Mouse (Mus musculus) left cerebral cortex, postnatal 36 days (tissue): Measurements from ENCODE around the gene Inhbb. TPM values are rescaled to one million over a fixed set of nuclear protein-coding genes. Genes with fewer than 3 reads are reported as not detected.

Experiments used
- DNase-seq, 2 experiments: peaks; one replicate each; pipeline ENCODE4 v3.0.0; 2021 to 2022; ENCODE audit warnings: low spot score in 2 of 2, mixed read lengths in 1 of 2
- intact Hi-C: fragments of 180-260 bp; cut with DNase I; formaldehyde crosslinking; loops from one replicate; pipeline ENCODE4 v1.15.1; 2025
- total RNA-seq, 2 experiments: library from RNA; stranded (reverse); gene quantifications; 2 replicates each; pipeline ENCODE4 v1.2.3; 2021

Gene Inhbb
- total RNA-seq, 2 experiments from 2014 or later = 4.7 to 5.6 TPM

DNA sequence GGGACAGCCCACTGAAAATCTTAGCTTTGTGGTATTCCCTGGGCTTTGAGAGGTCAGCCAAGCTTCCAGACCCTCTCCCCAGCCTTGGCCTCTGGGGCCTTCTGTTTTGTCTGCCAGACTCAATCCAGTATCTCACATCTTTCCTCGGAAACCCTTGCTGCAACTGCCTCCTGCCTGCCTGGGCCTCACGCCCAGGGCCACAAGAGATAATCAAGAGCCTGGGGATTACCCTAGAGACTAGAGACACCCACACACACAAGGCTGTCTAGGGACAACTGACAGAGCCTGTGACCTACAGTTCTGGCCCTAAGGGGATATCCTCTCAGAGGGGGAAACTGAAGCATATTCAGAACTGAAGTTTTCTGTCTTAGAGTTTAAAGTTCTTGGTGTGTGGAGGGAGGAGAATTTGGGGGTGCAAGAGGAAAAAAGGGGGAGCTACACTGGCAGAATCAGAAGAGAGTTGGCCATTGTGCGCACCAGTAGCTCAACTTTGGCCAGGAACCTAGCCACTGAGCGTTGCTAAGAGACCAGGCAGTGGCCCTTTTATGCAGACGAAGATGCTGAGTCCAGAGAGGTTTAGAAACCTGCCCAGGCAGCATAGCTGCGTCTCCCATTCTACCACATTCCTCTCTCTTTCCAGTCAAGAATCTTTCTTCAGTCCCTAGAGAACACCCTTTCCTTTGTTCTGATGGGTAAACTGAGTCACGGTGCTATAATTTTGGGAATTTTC, 32.1 kb downstream of the Inhbb start:
- intact Hi-C loops = loop anchor here (2.0 kb wide), 1 partner anchor 31 kb away; no protein-coding TSS in a partner anchor
- DNase-seq = no peak

DNA sequence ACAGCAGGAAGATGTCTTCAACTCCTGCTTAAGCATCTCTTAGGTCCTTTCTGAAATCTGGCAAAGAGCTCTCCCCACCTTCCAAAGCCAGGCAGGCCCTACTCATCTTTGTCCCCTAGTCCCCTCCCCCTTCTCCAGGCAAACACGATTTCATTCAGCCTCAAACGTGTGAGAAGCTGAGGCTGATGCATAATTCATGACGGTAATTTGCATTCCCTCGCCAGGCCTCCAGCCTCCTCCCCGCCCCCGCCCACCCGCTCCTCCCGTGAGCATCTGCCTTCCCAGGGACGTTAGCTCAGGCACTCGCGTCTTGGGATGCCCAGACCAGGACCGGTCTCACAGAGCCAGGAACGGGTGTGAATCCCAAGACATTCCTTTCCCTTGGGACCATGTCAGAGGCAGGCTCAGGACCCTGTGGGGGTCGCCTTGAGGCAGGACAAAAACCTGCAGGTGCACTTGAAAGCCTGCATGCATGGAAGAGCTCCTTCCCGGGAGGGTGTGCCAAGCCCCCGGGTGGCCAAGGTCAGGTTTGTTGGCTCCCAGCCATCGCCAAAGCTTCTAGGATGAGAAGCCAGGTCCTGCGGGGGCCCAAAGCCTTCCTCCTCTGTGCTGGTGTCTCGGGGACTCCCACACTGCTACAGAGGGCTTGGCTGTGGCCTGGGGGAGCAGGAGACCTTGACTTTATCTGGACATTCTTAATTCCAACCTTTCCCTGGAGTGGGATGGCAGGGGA, 33.2 kb downstream of the Inhbb start:
- DNase-seq = peak; percentile 31 to 49
- intact Hi-C loops = loop anchor here (2.0 kb wide), 1 partner anchor 32 kb away; no protein-coding TSS in a partner anchor

DNA sequence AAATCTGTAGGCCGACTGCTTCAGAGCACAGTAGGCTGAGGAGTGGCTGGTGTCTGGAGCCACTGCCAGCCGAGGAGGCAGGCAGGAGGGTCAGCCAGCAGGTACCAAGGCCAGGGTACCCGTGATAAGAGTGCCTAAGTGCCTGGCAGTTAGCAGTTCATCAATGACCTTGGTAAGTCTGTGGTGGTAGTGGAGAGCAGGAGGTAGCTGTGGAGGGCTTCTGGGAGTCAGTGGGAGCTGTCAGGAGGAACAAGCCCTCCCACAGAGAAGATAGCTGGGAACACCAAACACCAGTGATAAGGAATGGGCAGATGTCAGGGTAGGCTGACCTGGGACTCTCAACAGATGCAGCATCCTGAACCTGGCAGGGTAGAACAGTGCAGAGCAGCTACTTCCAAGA, 35.7 kb downstream of the Inhbb start:
- no peak for DNase-seq
- intact Hi-C loops = no loop called here

DNA sequence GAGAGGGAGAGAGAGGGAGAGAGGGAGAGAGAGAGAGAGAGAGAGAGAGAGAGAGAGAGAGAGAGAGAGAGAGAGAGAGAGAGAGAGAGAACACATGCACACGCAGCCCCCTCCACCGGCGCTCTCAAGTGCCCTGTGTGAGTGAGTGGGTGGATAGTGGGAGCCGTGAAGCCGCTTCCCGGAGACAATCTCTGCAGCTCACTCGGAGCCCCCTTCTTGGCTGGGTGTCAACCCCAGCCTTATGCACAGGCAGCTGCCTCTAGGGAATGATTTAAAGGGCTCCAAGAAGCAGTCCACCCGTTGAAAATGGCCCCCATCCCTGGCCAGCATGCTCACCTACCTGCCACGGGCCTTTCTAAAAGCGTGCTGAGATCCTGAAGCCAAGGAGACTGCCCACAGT, 38.1 kb downstream of the Inhbb start:
- intact Hi-C loops = no loop called here

DNA sequence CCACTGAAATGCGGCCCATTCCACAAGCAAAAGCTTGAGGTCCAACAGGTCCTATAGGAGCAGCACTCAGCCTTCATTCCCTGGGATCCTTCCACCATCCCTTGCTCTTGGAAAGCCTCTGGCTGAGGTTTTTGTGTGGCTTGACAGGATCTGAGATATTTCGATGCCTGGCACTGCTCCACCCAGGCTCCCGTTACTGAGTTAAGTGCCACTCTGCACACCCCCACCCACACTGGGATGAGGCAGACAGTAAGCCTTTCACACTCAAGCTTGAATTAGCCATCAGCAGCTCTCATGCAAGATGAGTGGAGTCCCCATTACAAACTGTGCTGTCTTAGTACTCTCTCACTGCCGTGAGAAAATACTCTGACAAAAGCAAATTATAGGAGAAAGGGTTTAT, 41.4 kb downstream of the Inhbb start:
- intact Hi-C loops = no loop called here
- DNase-seq = peak; percentile 78 to 80

More for the DNA sequence above, 38.1 kb downstream of the Inhbb start:
- DNase-seq = peak; percentile 53 to 73

DNA sequence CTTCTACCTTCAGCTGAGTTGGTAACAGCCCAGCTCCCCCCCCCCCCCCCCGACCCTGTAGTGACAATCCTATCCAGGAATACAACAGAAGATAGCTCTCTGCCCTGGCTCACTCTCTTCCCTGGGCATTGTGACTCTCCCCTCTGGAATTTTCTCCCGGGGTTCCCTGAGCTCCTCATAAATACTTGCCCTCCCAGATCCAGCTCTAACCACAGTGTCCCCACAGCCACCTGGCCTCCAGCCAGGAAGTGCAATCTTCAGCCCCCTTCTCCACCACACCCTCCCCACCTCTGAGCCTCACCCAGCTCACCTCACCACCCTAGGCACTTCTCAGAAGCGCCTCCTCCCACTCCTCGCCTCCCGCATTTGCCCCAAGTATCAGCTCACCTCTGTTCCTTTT, 46.7 kb downstream of the Inhbb start:
- DNase-seq = no peak
- intact Hi-C loops = no loop called here

DNA sequence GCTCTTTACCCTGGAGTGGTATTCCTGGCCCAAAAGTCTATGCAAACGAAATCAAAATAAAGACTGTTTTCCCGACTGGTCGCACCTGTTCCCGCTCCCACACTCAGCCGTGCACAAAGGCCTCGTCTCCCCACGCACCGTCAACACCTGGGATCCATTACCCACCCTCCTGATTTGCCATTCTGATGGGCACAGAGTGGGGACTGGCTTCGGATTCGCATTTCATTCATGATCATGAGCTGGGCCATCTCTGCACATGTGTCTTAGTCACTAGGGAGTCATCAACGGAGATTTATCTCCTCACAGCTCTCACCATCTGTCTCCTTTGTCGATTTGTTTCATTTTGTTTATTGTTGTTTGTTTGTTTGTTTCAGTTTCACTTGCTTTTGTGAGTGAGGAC, 54.5 kb downstream of the Inhbb start:
- intact Hi-C loops = no loop called here
- no peak for DNase-seq

DNA sequence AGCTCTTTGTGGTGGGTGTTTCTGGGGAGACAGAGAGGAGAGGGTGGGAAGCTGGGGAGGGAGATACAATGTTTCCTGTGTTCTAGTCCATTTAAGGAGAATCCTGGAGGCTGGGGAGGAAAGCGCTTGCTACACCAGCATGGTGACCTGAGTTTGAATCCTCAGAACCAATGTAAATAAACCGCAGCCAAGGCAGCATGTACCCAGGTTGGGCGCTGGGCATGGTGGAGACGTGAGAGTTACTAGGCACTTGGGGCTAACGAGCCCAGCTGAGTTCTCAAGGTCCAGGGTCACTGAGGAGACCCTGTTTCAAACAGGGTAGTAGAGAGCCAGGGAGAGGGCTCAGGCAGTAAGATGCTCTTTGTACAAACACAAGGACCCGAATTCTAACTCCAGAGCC, 55.7 kb downstream of the Inhbb start:
- intact Hi-C loops = no loop called here
- DNase-seq = no peak

Other genes starting within 250 kb of the Inhbb start
- gene Ralb, start 82.5 kb upstream of the Inhbb start, total RNA-seq = 10 to 100 TPM; 22.2 to 22.6 TPM
- 10 to 100 TPM; 14.8 to 16.2 TPM for gene Tmem185b, start 103.9 kb upstream of the Inhbb start, total RNA-seq
- gene Epb41l5, start 226.8 kb upstream of the Inhbb start, total RNA-seq = 1 to 10 TPM; 5.6 to 6.3 TPM